Mouse (Mus musculus): ENCODE data around the gene Dap. TPM values are rescaled to one million over a fixed set of nuclear protein-coding genes. Genes with fewer than 3 reads are reported as not detected.

Gene Dap
- polyA plus RNA-seq, 1 experiment from 2014 or later, result 74.1 TPM

- no peak overlapping the region for H3K9ac ChIP-seq
- H3K27ac ChIP-seq, result no peak overlapping the region
- H3K4me1 ChIP-seq, result no peaks in the 10 kb centered on the region
- H3K9me3 ChIP-seq, result no peaks in the 10 kb centered on the region
- no peak overlapping the region for H3K4me3 ChIP-seq
- no peak for ATAC-seq (ENCODE audit: insufficient number of reproducible peaks, insufficient read depth, low FRiP score, low TSS enrichment)
- H3K4me2 ChIP-seq (replicated peaks), result no peak overlapping the region
- peaks cover 17% of the 10 kb centered on the region for H3K36me3 ChIP-seq
- no peaks in the 10 kb centered on the region for H3K27me3 ChIP-seq
- 81% methylated on average over 4 of the region's 4 CpGs for WGBS
Measured at GRCm38 (mm10) chr15:31269558-31269957, 45.4 kb downstream of the Dap start.

- H3K4me2 ChIP-seq (replicated peaks), result no peak overlapping the region
- 82% methylated on average over 7 of the region's 7 CpGs for WGBS
- no peak overlapping the region for H3K4me3 ChIP-seq
- H3K27me3 ChIP-seq, result no peaks in the 10 kb centered on the region
- no peaks in the 10 kb centered on the region for H3K9me3 ChIP-seq
- no peak overlapping the region for H3K27ac ChIP-seq
- ATAC-seq (ENCODE audit: insufficient number of reproducible peaks, insufficient read depth, low FRiP score, low TSS enrichment), result no peak
- peaks cover 19% of the 10 kb centered on the region for H3K36me3 ChIP-seq
- no peaks in the 10 kb centered on the region for H3K4me1 ChIP-seq
- H3K9ac ChIP-seq, result no peak overlapping the region
Measured at GRCm38 (mm10) chr15:31272695-31273094, 48.6 kb downstream of the Dap start.

DNA sequence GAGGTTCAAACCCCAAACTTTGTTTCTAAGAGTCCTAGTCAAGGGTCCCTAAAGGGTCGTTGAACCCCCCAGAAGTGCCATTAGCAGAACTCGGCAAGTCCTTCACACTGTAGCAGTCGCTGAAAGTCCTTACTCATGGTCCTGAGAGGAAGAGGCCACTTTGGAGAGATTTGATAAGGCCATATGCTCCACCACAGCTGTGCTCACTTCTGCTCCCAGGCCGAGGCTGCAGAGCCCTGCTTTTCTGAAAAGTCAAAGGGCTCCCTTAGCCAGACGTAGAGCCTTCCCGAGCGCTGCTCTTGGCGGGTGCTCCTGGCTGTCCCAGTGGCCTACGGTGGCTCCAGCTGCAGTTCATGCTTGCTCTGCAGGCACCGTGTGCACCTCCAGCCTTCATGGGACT lies 49.4 kb downstream of the Dap start:
- 76% methylated on average over 10 of the region's 10 CpGs for WGBS
- no peak overlapping the region for H3K4me3 ChIP-seq

DNA sequence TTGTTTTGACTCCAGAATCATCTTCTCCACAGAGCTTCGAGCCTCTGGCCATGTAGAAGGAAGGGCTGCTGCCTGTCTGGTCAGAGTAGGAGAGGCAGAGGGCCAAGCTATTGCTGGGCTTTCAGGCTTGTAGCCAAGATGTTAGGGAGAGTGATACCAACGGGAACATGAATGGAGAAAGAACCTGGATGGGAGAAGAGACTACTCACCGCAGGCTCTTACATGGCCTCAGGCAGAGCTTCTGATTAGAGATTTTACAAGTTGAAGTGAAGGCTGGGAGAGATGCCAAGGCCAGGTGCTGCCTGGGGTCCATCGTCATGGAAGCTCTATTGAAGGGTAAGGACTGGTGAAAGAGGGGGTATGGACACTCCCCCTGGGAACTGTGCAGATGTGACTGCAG lies 54.0 kb downstream of the Dap start:
- Histone ChIP-seq H3K27me3 (no peaks in the 10 kb centered on the region), H3K36me3 (peaks cover 15% of the 10 kb centered on the region), H3K9me3 (no peaks in the 10 kb centered on the region), H3K27ac (no peak overlapping the region), H3K4me2 (replicated peaks) (no peak overlapping the region), H3K9ac (no peak overlapping the region), H3K4me1 (no peaks in the 10 kb centered on the region), H3K4me3 (no peak overlapping the region)
- ATAC-seq (ENCODE audit: insufficient number of reproducible peaks, insufficient read depth, low FRiP score, low TSS enrichment), result no peak
- 76% methylated on average over 4 of the region's 4 CpGs for WGBS

More for the DNA sequence above, 49.4 kb downstream of the Dap start:
- H3K9me3 ChIP-seq, result no peaks in the 10 kb centered on the region
- no peak for ATAC-seq (ENCODE audit: insufficient number of reproducible peaks, insufficient read depth, low FRiP score, low TSS enrichment)
- H3K27me3 ChIP-seq, result no peaks in the 10 kb centered on the region
- no peak overlapping the region for H3K9ac ChIP-seq
- no peak overlapping the region for H3K27ac ChIP-seq
- H3K36me3 ChIP-seq, result peaks cover 19% of the 10 kb centered on the region
- H3K4me1 ChIP-seq, result no peaks in the 10 kb centered on the region
- H3K4me2 ChIP-seq (replicated peaks), result no peak overlapping the region

GRCm38 (mm10) chr15:31279120-31279519 lies 55.0 kb downstream of the Dap start:
- Histone ChIP-seq H3K36me3 (peaks cover 7% of the 10 kb centered on the region), H3K4me3 (no peak overlapping the region), H3K9me3 (no peaks in the 10 kb centered on the region), H3K27ac (no peak overlapping the region), H3K9ac (no peak overlapping the region), H3K4me1 (no peaks in the 10 kb centered on the region), H3K27me3 (no peaks in the 10 kb centered on the region), H3K4me2 (replicated peaks) (no peak overlapping the region)
- ATAC-seq (ENCODE audit: insufficient number of reproducible peaks, insufficient read depth, low FRiP score, low TSS enrichment), result no peak
- WGBS, result 78% methylated on average over 2 of the region's 2 CpGs

- no peaks in the 10 kb centered on the region for H3K4me1 ChIP-seq
- no peaks in the 10 kb centered on the region for H3K9me3 ChIP-seq
- H3K4me3 ChIP-seq, result no peak overlapping the region
- no peak overlapping the region for H3K27ac ChIP-seq
- H3K36me3 ChIP-seq, result peaks cover 2% of the 10 kb centered on the region
- no peak overlapping the region for H3K9ac ChIP-seq
- no peak for ATAC-seq (ENCODE audit: insufficient number of reproducible peaks, insufficient read depth, low FRiP score, low TSS enrichment)
- WGBS, result 74% methylated on average over 6 of the region's 6 CpGs
- H3K4me2 ChIP-seq (replicated peaks), result no peak overlapping the region
- no peaks in the 10 kb centered on the region for H3K27me3 ChIP-seq
Measured at GRCm38 (mm10) chr15:31279577-31280004, 55.5 kb downstream of the Dap start.

DNA sequence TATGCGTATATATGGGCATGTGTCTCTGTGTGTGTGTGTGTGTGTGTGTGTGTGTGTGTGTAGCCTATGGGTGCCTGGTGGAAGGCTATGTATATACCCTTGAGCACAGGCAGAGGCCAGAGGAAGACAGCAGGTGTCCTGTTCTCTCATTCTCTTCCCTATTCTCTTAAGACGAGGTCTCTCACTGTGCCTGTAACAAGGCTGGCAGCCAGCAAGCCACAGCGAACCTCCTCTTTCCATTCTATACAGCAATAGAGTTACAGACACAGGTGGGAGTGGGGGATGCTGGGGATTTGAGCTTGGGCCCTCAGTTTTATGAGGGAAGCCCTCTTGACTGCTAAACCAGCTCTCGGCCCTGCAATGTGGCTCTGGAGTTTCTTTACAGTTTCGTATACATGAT lies 55.9 kb downstream of the Dap start:
- Histone ChIP-seq H3K4me3 (no peak overlapping the region), H3K4me2 (replicated peaks) (no peak overlapping the region), H3K27ac (no peak overlapping the region), H3K9me3 (no peaks in the 10 kb centered on the region), H3K9ac (no peak overlapping the region), H3K27me3 (no peaks in the 10 kb centered on the region), H3K4me1 (no peaks in the 10 kb centered on the region), H3K36me3 (no peaks in the 10 kb centered on the region)
- ATAC-seq (ENCODE audit: insufficient number of reproducible peaks, insufficient read depth, low FRiP score, low TSS enrichment), result no peak
- WGBS, result 80% methylated on average over 5 of the region's 5 CpGs

- Histone ChIP-seq H3K4me1 (no peaks in the 10 kb centered on the region), H3K4me2 (replicated peaks) (no peak overlapping the region), H3K27me3 (no peaks in the 10 kb centered on the region), H3K4me3 (no peak overlapping the region), H3K27ac (no peak overlapping the region), H3K9ac (no peak overlapping the region), H3K9me3 (no peaks in the 10 kb centered on the region), H3K36me3 (no peaks in the 10 kb centered on the region)
- no peak for ATAC-seq (ENCODE audit: insufficient number of reproducible peaks, insufficient read depth, low FRiP score, low TSS enrichment)
- WGBS, result 74% methylated on average over 2 of the region's 2 CpGs
Measured at GRCm38 (mm10) chr15:31280683-31281082, 56.6 kb downstream of the Dap start.

DNA sequence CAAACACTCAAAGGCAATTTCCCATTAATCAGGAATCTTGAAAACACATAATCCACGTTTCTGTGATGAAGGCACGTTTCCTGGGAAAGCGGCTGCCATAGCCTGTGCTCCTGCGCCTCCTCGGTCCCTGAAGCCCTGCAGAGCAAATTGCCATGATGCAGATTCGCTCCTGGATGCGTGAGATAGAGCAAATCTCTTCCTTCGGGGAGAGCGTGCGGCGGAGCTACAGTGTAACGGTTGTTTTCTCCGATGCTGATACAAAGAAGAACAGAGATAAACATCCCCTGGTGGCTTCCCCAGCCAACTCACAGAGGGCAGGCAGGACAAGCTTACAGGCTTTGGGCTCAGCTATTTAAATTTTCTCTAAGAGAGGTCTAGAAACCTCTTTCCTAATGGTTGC lies 57.7 kb downstream of the Dap start:
- H3K27me3 ChIP-seq, result no peaks in the 10 kb centered on the region
- H3K4me2 ChIP-seq (replicated peaks), result no peak overlapping the region
- H3K27ac ChIP-seq, result no peak overlapping the region
- ATAC-seq (ENCODE audit: insufficient number of reproducible peaks, insufficient read depth, low FRiP score, low TSS enrichment), result no peak
- H3K9ac ChIP-seq, result no peak overlapping the region
- no peak overlapping the region for H3K4me3 ChIP-seq
- no peaks in the 10 kb centered on the region for H3K9me3 ChIP-seq
- no peaks in the 10 kb centered on the region for H3K36me3 ChIP-seq
- no peaks in the 10 kb centered on the region for H3K4me1 ChIP-seq
- WGBS, result 68% methylated on average over 13 of the region's 13 CpGs

GRCm38 (mm10) chr15:31282353-31282752 lies 58.2 kb downstream of the Dap start:
- H3K9me3 ChIP-seq, result no peaks in the 10 kb centered on the region
- H3K27ac ChIP-seq, result no peak overlapping the region
- 82% methylated on average over 3 of the region's 3 CpGs for WGBS
- no peak overlapping the region for H3K9ac ChIP-seq
- no peaks in the 10 kb centered on the region for H3K27me3 ChIP-seq
- no peak overlapping the region for H3K4me2 ChIP-seq (replicated peaks)
- H3K4me1 ChIP-seq, result no peaks in the 10 kb centered on the region
- no peaks in the 10 kb centered on the region for H3K36me3 ChIP-seq
- ATAC-seq (ENCODE audit: insufficient number of reproducible peaks, insufficient read depth, low FRiP score, low TSS enrichment), result no peak
- no peak overlapping the region for H3K4me3 ChIP-seq

- no peak for ATAC-seq (ENCODE audit: insufficient number of reproducible peaks, insufficient read depth, low FRiP score, low TSS enrichment)
- no peaks in the 10 kb centered on the region for H3K9me3 ChIP-seq
- H3K9ac ChIP-seq, result no peak overlapping the region
- no peaks in the 10 kb centered on the region for H3K4me1 ChIP-seq
- no peak overlapping the region for H3K27ac ChIP-seq
- 60% methylated on average over 5 of the region's 5 CpGs for whole genome bisulfite sequencing
- no peaks in the 10 kb centered on the region for H3K36me3 ChIP-seq
- no peaks in the 10 kb centered on the region for H3K27me3 ChIP-seq
- no peak overlapping the region for H3K4me2 ChIP-seq (replicated peaks)
- H3K4me3 ChIP-seq, result no peak overlapping the region
Measured at GRCm38 (mm10) chr15:31284142-31284541, 60.0 kb downstream of the Dap start.

- Histone ChIP-seq H3K9ac (no peak overlapping the region), H3K4me1 (no peaks in the 10 kb centered on the region), H3K4me3 (no peak overlapping the region), H3K36me3 (no peaks in the 10 kb centered on the region), H3K4me2 (replicated peaks) (no peak overlapping the region), H3K9me3 (no peaks in the 10 kb centered on the region), H3K27me3 (no peaks in the 10 kb centered on the region), H3K27ac (no peak overlapping the region)
- no peak for ATAC-seq (ENCODE audit: insufficient number of reproducible peaks, insufficient read depth, low FRiP score, low TSS enrichment)
- WGBS, result 84% methylated on average over 17 of the region's 17 CpGs
Measured at GRCm38 (mm10) chr15:31284922-31285631, 61.0 kb downstream of the Dap start.

All from embryonic facial prominence, embryonic 12.5 days (tissue).